Mouse (Mus musculus): ENCODE data around the gene Gusb.

DNA sequence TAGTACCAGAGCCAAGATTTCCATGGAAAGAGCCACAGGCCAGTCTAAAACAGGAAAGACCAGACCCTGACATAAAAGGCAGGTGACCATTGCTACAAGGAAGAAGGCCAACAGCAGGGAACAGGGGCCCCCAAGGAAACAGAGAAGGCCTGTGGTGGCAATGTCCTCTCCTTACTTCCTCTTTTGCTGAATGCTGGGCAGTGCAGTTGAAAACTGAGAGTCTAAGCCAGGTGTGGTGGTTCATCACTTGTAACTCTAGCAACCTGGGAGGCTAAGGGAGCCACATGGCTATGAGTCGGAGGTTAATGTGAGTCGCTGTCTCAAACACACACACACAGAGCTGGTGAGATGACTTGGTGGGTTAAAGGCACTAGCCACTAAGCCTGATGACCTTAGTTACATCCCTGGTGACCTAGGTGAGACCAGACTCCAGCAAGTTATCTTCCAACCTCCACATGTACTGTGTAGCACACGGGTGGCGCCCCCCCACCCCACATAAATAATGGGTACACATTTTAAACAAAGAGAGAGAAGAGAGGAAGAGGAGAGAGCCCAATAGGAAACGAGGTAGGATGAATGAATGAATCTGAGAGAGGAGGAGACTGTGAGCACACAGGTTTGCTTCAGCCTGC lies 1.4 kb downstream of the Gusb start:
- TF ChIP-seq CTCF (IDR thresholded peaks at IDR 0.05; ENCODE audit: borderline replicate concordance, extremely low read depth, insufficient read depth, insufficient read length) (no peak), POLR2A (IDR thresholded peaks at IDR 0.05; ENCODE audit: borderline replicate concordance, extremely low read depth, insufficient read depth, insufficient read length, poor library complexity, severe bottlenecking) (no peak)
